Mouse (Mus musculus): ENCODE data around the gene Tubd1.
"Not testable (repeated sequence)": the region's sequence is repeated elsewhere in the genome, so short reads cannot be mapped to it uniquely, and the experiment has no call there.

Tubd1 gene

GRCm38 (mm10) chr11:86544639-86545299, at the start of gene Tubd1, which contains the start of gene Rps6kb1:
Tubd1 (plus strand) TSS chr11:86544991.
Rps6kb1 (minus strand) TSS chr11:86544805.
- peak; percentile 98 for DNase-seq

- DNase-seq, result no peak
Observed at GRCm38 (mm10) chr11:86497356-86497755, 47.4 kb upstream of the Tubd1 start.

GRCm38 (mm10) chr11:86497908-86498307, 46.9 kb upstream of the Tubd1 start:
- peak; percentile 12 for DNase-seq

- no peak for DNase-seq
Observed at GRCm38 (mm10) chr11:86500795-86501194, 44.0 kb upstream of the Tubd1 start.

- DNase-seq, result no peak
Observed at GRCm38 (mm10) chr11:86503121-86503520, 41.7 kb upstream of the Tubd1 start.

GRCm38 (mm10) chr11:86507334-86507733, 37.5 kb upstream of the Tubd1 start:
- DNase-seq, result no peak

- DNase-seq, result no peak
Observed at GRCm38 (mm10) chr11:86507991-86508390, 36.8 kb upstream of the Tubd1 start.

- DNase-seq, result no peak
Observed at GRCm38 (mm10) chr11:86516620-86517019, 28.2 kb upstream of the Tubd1 start.

- no peak for DNase-seq
Observed at GRCm38 (mm10) chr11:86517229-86517628, 27.6 kb upstream of the Tubd1 start.

- no peak for DNase-seq
Observed at GRCm38 (mm10) chr11:86519751-86520150, 25.0 kb upstream of the Tubd1 start.

- no peak for DNase-seq
Observed at GRCm38 (mm10) chr11:86527528-86527927, 17.3 kb upstream of the Tubd1 start.

GRCm38 (mm10) chr11:86532834-86533233, 12.0 kb upstream of the Tubd1 start:
- peak; percentile 27 for DNase-seq

GRCm38 (mm10) chr11:86533302-86533701, 11.5 kb upstream of the Tubd1 start:
- not testable (repeated sequence) for DNase-seq

GRCm38 (mm10) chr11:86534201-86534910, 10.4 kb upstream of the Tubd1 start:
- no peak for DNase-seq

- DNase-seq, result peak; percentile 41
Observed at GRCm38 (mm10) chr11:86538786-86539185, 6.0 kb upstream of the Tubd1 start.

GRCm38 (mm10) chr11:86539716-86540475, 4.9 kb upstream of the Tubd1 start:
- no peak for DNase-seq

- DNase-seq, result no peak
Observed at GRCm38 (mm10) chr11:86540476-86540845, 4.3 kb upstream of the Tubd1 start.

GRCm38 (mm10) chr11:86542851-86543250, 1.9 kb upstream of the Tubd1 start:
- DNase-seq, result no peak

GRCm38 (mm10) chr11:86543960-86544638, 692 bp upstream of the Tubd1 start:
- no peak for DNase-seq

GRCm38 (mm10) chr11:86545556-86545955, 765 bp downstream of the Tubd1 start:
- DNase-seq, result no peak

- peak; percentile 48 for DNase-seq
Observed at GRCm38 (mm10) chr11:86547412-86547811, 2.6 kb downstream of the Tubd1 start.

- no peak for DNase-seq
Observed at GRCm38 (mm10) chr11:86553525-86553924, 8.7 kb downstream of the Tubd1 start.

- DNase-seq, result no peak
Observed at GRCm38 (mm10) chr11:86558258-86558657, 13.5 kb downstream of the Tubd1 start.

All from thymus, postnatal 25 days (tissue).